Mouse (Mus musculus) cortical plate, adult 2 months (tissue): Measurements from ENCODE around the gene 4930402H24Rik.

Experiments
- CTCF ChIP-seq: fragments of 200-500 bp; IDR thresholded peaks from 2 replicates; pipeline ENCODE4 v1.5.1; 2011; ENCODE audit warnings: mild to moderate bottlenecking, control low read depth, low read length; ENCODE audit not compliant: insufficient read depth; ENCODE audit errors: extremely low read depth
- POLR2A ChIP-seq: fragments of 200-500 bp; IDR thresholded peaks from 2 replicates; pipeline ENCODE4 v1.6.1; 2011; ENCODE audit warnings: mild to moderate bottlenecking, low read length, control low read depth; ENCODE audit not compliant: insufficient read depth; ENCODE audit errors: extremely low read depth

DNA sequence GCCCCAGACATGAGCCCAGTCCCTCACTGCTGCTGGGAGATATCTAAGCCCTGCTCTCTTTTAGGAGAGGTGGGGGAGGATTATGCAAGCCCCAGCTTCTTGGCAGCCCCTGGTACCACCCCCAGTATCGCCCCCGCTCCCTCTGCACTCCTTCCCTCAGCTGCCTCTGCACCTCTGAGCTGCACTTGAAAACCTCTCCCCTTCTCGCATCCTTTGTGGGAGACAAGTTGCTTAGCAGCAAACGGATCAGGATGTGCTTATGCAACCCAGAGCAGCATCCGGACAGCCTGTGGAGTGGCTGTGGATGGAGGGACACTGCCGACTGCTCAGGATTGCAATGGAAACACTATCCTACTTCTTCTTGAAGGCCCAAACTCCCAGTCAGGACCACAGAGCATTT lies 248.7 kb downstream of the 4930402H24Rik start:
- TF ChIP-seq CTCF (no peak), POLR2A (0 out of 2 replicates have a peak, but pooled peaks have one; percentile 11)
